In genomic region chr2:113305339-113305738, GRCm38 (mm10) we compare ENCODE assay signal across 9 mouse cellular contexts. TPM values are rescaled to one million over a fixed set of nuclear protein-coding genes. Genes with fewer than 3 reads are reported as not detected.
A peak's percentile ranks its signal among the peaks of the same experiment; 100 is the strongest.
DNase-seq lines count a peak whose midpoint lies in the region; ATAC-seq and TF ChIP-seq lines count a peak whose summit lies in the region.
"Had no signal": no experiment of that assay in that cellular context is flagged by ENCODE, and none has a peak within 500 bp of the region (broad histone marks: within the 10 kb centered on the region; RNA-seq: fewer than 3 reads in every experiment).

No protein-coding gene starts in this region.

- TF ChIP-seq CTCF in CH12.LX (conservative IDR thresholded peaks at IDR 0.05 in 1 of 2, IDR thresholded peaks at IDR 0.05 in 1 of 2; ENCODE audit: low read depth in 2 of 2, low read length in 2 of 2), result peak; percentile 78 to 81

- TF ChIP-seq EP300 in CH12.LX (IDR thresholded peaks at IDR 0.05; ENCODE audit: low read length), result no peak

- H3K79me2 ChIP-seq in CH12.LX (replicated peaks; ENCODE audit: control insufficient read depth, extremely low read depth, insufficient read depth, poor library complexity, severe bottlenecking), result no peaks in the 10 kb centered on the region

- H3K4me2 ChIP-seq in CH12.LX (ENCODE audit: insufficient read depth, low read depth, poor library complexity, severe bottlenecking), result no peak overlapping the region

- H3K4me1 ChIP-seq in CH12.LX (ENCODE audit: control insufficient read depth in 1 of 2, insufficient read depth in 2 of 2), result peaks cover 0 to 7% of the 10 kb centered on the region in 2 experiments; a peak in 2 of 4 replicates

- no peak for TF ChIP-seq POLR2A in CH12.LX (IDR thresholded peaks at IDR 0.05; ENCODE audit: low read depth, low read length)

- in situ Hi-C loops in CH12.LX (cut with MboI; ENCODE audit: low pct_ligation_motif_present, low pct_unique_long_range_greater_than_20kb, low sequenced_read_pairs), result no loop called here

- ATAC-seq in granulocyte monocyte progenitor cell, adult 5-6 weeks (replicated peaks; ENCODE audit: poor library complexity, severe bottlenecking), result peak; percentile 91

- no peak overlapping the region for H3K9ac ChIP-seq in CH12.LX (ENCODE audit: insufficient read depth, low read depth)

- no peak overlapping the region for H3K4me3 ChIP-seq in CH12.LX (replicated peaks in 1 of 3; ENCODE audit: low read depth in 2 of 3, low read length in 2 of 3, poor library complexity in 1 of 3)

- dilution Hi-C loops in CH12.LX (cut with MboI; ENCODE audit: extremely low pct_ligation_motif_present, extremely low pct_unique_long_range_greater_than_20kb, low sequenced_read_pairs), result no loop called here

- H3K27ac ChIP-seq in CH12.LX (ENCODE audit: insufficient read depth, low read depth), result no peak overlapping the region

- no peaks in the 10 kb centered on the region for H3K27me3 ChIP-seq in CH12.LX (replicated peaks)

- TF ChIP-seq RAD21 in CH12.LX (IDR thresholded peaks at IDR 0.05; ENCODE audit: low read depth, low read length), result peak; percentile 53

- H3K36me3 ChIP-seq in CH12.LX (replicated peaks in 1 of 2; ENCODE audit: control insufficient read depth in 1 of 2, insufficient read depth in 1 of 2, low read length in 1 of 2), result no peaks in the 10 kb centered on the region

- H3K9me3 ChIP-seq in CH12.LX (replicated peaks; ENCODE audit: low read length), result no peaks in the 10 kb centered on the region

- DNase-seq in CH12.LX (ENCODE audit: extremely low read depth), result peak; percentile 51
- peak; percentile 66 to 70 for DNase-seq in adrenal gland, adult 18-20 months (ENCODE audit: low spot score in 2 of 2)
- DNase-seq in embryo, embryonic 10 days (ENCODE audit: low spot score), result peak; percentile 80
- DNase-seq in kidney, postnatal 25 days, result peak; percentile 81 to 90
- peak; percentile 35 to 52 for DNase-seq in lung, adult 18-20 months
- DNase-seq in retina, embryonic 14.5 days (ENCODE audit: low spot score), result peak; percentile 80
- no peak for DNase-seq in T-cell, adult 2 months (ENCODE audit: low spot score)

TF ChIP-seq in CH12.LX, 34 proteins besides CTCF, POLR2A, EP300 and RAD21:
- no peak for TF ChIP-seq CHD1 (IDR thresholded peaks at IDR 0.05; ENCODE audit: low read depth, low read length)
- TF ChIP-seq TBP (conservative IDR thresholded peaks at IDR 0.05; ENCODE audit: low read depth, low read length), result no peak
- 0 out of 2 replicates have a peak, but pooled peaks have one; percentile 38 for TF ChIP-seq MYC (IDR thresholded peaks at IDR 0.05; ENCODE audit: low read depth, low read length)
- TF ChIP-seq SMC3 (IDR thresholded peaks at IDR 0.05; ENCODE audit: low read depth, low read length), result peak; percentile 65

RNA-seq across cellular contexts. Expression of gene Tmco5b, which starts 19.8 kb away (rescaled TPM):
- total RNA-seq in CH12.LX (2012; rRNA removed) (not detected in 2 replicates), CH12.LX (2014; rRNA removed) (not detected in 2 replicates)
- not detected in 2 replicates for polyA plus RNA-seq in CH12.LX (2012; ENCODE audit: insufficient read length, low read depth)
- total RNA-seq in adrenal gland, adult 18-20 months (2021), result not detected
- not detected in 2 replicates for total RNA-seq in granulocyte monocyte progenitor cell, adult 5-6 weeks (2014; fragmentation: Nextera tagmentation)
- not detected in 2 replicates for total RNA-seq in granulocyte monocyte progenitor cell, adult 5-6 weeks (2017)
- total RNA-seq: gastrocnemius, postnatal 4 days had no signal

RNA-seq across cellular contexts. Expression of gene Fmn1, which starts 22.2 kb away (rescaled TPM):
- total RNA-seq in CH12.LX (2012; rRNA removed) (0.08 and 0.13 TPM in 2 replicates), CH12.LX (2014; rRNA removed) (0.20 and 0.36 TPM in 2 replicates)
- polyA plus RNA-seq in CH12.LX (2012; ENCODE audit: insufficient read length, low read depth), result 0.57 and 0.79 TPM in 2 replicates
- 1 to 10 TPM; 2.2 to 3.2 TPM for total RNA-seq in adrenal gland, adult 18-20 months (2021)
- total RNA-seq in granulocyte monocyte progenitor cell, adult 5-6 weeks (2014; fragmentation: Nextera tagmentation), result 0.24 and 2.5 TPM in 2 replicates
- total RNA-seq in granulocyte monocyte progenitor cell, adult 5-6 weeks (2017), result 3.1 TPM in 1 of 2 replicates, not detected in the other
